Mouse (Mus musculus): ENCODE results near the gene Col6a6. TPM values are rescaled to one million over a fixed set of nuclear protein-coding genes. Genes with fewer than 3 reads are reported as not detected.

Col6a6 gene
- 0.53 and 0.58 TPM in 2 replicates for total RNA-seq (2012; rRNA removed)

DNA sequence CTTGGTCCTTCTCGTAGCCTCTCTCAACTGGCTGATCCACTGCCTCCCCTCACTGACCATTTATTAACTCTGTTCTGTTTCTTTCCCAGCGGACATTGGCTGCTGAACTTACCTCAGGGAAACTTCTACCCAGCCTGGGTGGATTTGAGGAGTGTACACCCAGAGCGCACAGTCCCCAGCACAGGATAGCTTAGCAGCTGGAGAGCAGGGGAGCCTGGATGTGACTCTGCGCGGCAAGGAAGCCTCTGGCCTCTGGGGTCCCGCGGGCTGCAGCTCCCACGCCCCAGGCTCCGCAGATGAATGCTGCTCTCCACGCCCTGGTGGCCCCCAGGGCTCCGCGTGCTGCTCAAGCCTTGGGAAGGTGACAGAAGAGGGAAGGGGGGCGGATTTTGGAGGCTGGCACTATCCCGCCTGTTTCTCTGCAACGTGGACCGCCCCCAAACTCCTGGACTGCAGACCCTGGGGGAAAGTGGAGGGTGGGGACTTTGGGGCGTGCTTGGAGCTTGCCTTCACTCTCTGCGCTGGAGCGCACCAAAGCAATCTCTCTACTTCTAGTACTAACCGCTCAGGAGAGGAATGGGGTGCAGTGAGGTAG is at the start of gene Col6a6:
TSS of gene Col6a6 (minus strand) at position 370 of the 595 bp plus-strand sequence.
- in situ Hi-C loops (cut with MboI; ENCODE audit: low sequenced_read_pairs in 2 of 2, unreplicated experiment in 2 of 2), result no loop called here
- Histone ChIP-seq H3K9ac (ENCODE audit: insufficient read depth, low read depth, low read length, poor library complexity, severe bottlenecking) (peak within 1 kb of the TSS; percentile 23), H3K36me3 (ENCODE audit: control insufficient read depth, insufficient read depth, low read length, poor library complexity, severe bottlenecking) (no peaks in the 10 kb centered on the region), H3K9me3 (ENCODE audit: control insufficient read depth, insufficient read depth, low read depth, low read length) (no peaks in the 10 kb centered on the region), H3K4me3 (ENCODE audit: insufficient read depth in 1 of 2, low read depth in 1 of 2, low read length in 2 of 2, poor library complexity in 1 of 2, severe bottlenecking in 1 of 2) (peak within 1 kb of the TSS in 1 of 2 experiments; percentile 35; a peak in 2 of 4 replicates), H3K27ac (ENCODE audit: insufficient read depth, low read depth, low read length, poor library complexity, severe bottlenecking) (no peak within 1 kb of the TSS), H3K4me1 (ENCODE audit: control insufficient read depth in 2 of 2, insufficient read depth in 2 of 2, low read length in 2 of 2, poor library complexity in 1 of 2) (no peaks in the 10 kb centered on the region)
- TF ChIP-seq ZC3H11A (IDR thresholded peaks at IDR 0.05; ENCODE audit: borderline replicate concordance, low read depth, low read length), result no peak
- no peak for TF ChIP-seq MAFK (IDR thresholded peaks at IDR 0.05; ENCODE audit: insufficient read depth, low read depth, low read length)
- TF ChIP-seq CHD2 (IDR thresholded peaks at IDR 0.05; ENCODE audit: low read depth, low read length), result no peak
- no peak for TF ChIP-seq ZNF384 (IDR thresholded peaks at IDR 0.05; ENCODE audit: low read depth, low read length)
- TF ChIP-seq HCFC1 (IDR thresholded peaks at IDR 0.05; ENCODE audit: borderline replicate concordance, insufficient read depth, low read length), result no peak
- DNase-seq (ENCODE audit: low read depth, low spot score), result no peak

- peak; percentile 62; the same call in 1 of the 2 replicates for TF ChIP-seq CHD2 (IDR thresholded peaks at IDR 0.05; ENCODE audit: low read depth, low read length)
- TF ChIP-seq HCFC1 (IDR thresholded peaks at IDR 0.05; ENCODE audit: borderline replicate concordance, insufficient read depth, low read length), result no peak
- no peak for TF ChIP-seq ZC3H11A (IDR thresholded peaks at IDR 0.05; ENCODE audit: borderline replicate concordance, low read depth, low read length)
- no peak for TF ChIP-seq MAFK (IDR thresholded peaks at IDR 0.05; ENCODE audit: insufficient read depth, low read depth, low read length)
- TF ChIP-seq ZNF384 (IDR thresholded peaks at IDR 0.05; ENCODE audit: low read depth, low read length), result no peak
- H3K9ac ChIP-seq (ENCODE audit: insufficient read depth, low read depth, low read length, poor library complexity, severe bottlenecking), result no peak overlapping the region
- no peak overlapping the region for H3K27ac ChIP-seq (ENCODE audit: insufficient read depth, low read depth, low read length, poor library complexity, severe bottlenecking)
- no peaks in the 10 kb centered on the region for H3K36me3 ChIP-seq (ENCODE audit: control insufficient read depth, insufficient read depth, low read length, poor library complexity, severe bottlenecking)
- no peak overlapping the region for H3K4me3 ChIP-seq (ENCODE audit: insufficient read depth in 1 of 2, low read depth in 1 of 2, low read length in 2 of 2, poor library complexity in 1 of 2, severe bottlenecking in 1 of 2)
- in situ Hi-C loops (cut with MboI; ENCODE audit: low sequenced_read_pairs in 2 of 2, unreplicated experiment in 2 of 2), result no loop called here
- H3K4me1 ChIP-seq (ENCODE audit: control insufficient read depth in 2 of 2, insufficient read depth in 2 of 2, low read length in 2 of 2, poor library complexity in 1 of 2), result peaks cover 4 to 7% of the 10 kb centered on the region in 2 experiments; a peak in 2 of 4 replicates
- no peak for DNase-seq (ENCODE audit: low read depth, low spot score)
- H3K9me3 ChIP-seq (ENCODE audit: control insufficient read depth, insufficient read depth, low read depth, low read length), result no peaks in the 10 kb centered on the region
Observed at GRCm38 (mm10) chr9:105876124-105876523, 48.2 kb upstream of the Col6a6 start.

- Histone ChIP-seq H3K4me1 (ENCODE audit: control insufficient read depth in 2 of 2, insufficient read depth in 2 of 2, low read length in 2 of 2, poor library complexity in 1 of 2) (peaks cover 0 to 2% of the 10 kb centered on the region in 2 experiments; a peak in 1 of 4 replicates), H3K4me3 (ENCODE audit: insufficient read depth in 1 of 2, low read depth in 1 of 2, low read length in 2 of 2, poor library complexity in 1 of 2, severe bottlenecking in 1 of 2) (no peak overlapping the region), H3K36me3 (ENCODE audit: control insufficient read depth, insufficient read depth, low read length, poor library complexity, severe bottlenecking) (no peaks in the 10 kb centered on the region), H3K27ac (ENCODE audit: insufficient read depth, low read depth, low read length, poor library complexity, severe bottlenecking) (no peak overlapping the region), H3K9ac (ENCODE audit: insufficient read depth, low read depth, low read length, poor library complexity, severe bottlenecking) (no peak overlapping the region), H3K9me3 (ENCODE audit: control insufficient read depth, insufficient read depth, low read depth, low read length) (no peaks in the 10 kb centered on the region)
- DNase-seq (ENCODE audit: low read depth, low spot score), result no peak
- TF ChIP-seq MAFK (IDR thresholded peaks at IDR 0.05; ENCODE audit: insufficient read depth, low read depth, low read length) (no peak), CHD2 (IDR thresholded peaks at IDR 0.05; ENCODE audit: low read depth, low read length) (no peak), ZNF384 (IDR thresholded peaks at IDR 0.05; ENCODE audit: low read depth, low read length) (no peak), ZC3H11A (IDR thresholded peaks at IDR 0.05; ENCODE audit: borderline replicate concordance, low read depth, low read length) (no peak), HCFC1 (IDR thresholded peaks at IDR 0.05; ENCODE audit: borderline replicate concordance, insufficient read depth, low read length) (no peak)
- in situ Hi-C loops (cut with MboI; ENCODE audit: low sequenced_read_pairs in 2 of 2, unreplicated experiment in 2 of 2), result no loop called here
Observed at GRCm38 (mm10) chr9:105871643-105872042, 43.7 kb upstream of the Col6a6 start.

GRCm38 (mm10) chr9:105857773-105858172 is 29.8 kb upstream of the Col6a6 start:
- Histone ChIP-seq H3K9ac (ENCODE audit: insufficient read depth, low read depth, low read length, poor library complexity, severe bottlenecking) (no peak overlapping the region), H3K4me1 (ENCODE audit: control insufficient read depth in 2 of 2, insufficient read depth in 2 of 2, low read length in 2 of 2, poor library complexity in 1 of 2) (peaks cover 0 to 3% of the 10 kb centered on the region in 2 experiments; a peak in 1 of 4 replicates), H3K9me3 (ENCODE audit: control insufficient read depth, insufficient read depth, low read depth, low read length) (no peaks in the 10 kb centered on the region), H3K27ac (ENCODE audit: insufficient read depth, low read depth, low read length, poor library complexity, severe bottlenecking) (no peak overlapping the region), H3K4me3 (ENCODE audit: insufficient read depth in 1 of 2, low read depth in 1 of 2, low read length in 2 of 2, poor library complexity in 1 of 2, severe bottlenecking in 1 of 2) (no peak overlapping the region), H3K36me3 (ENCODE audit: control insufficient read depth, insufficient read depth, low read length, poor library complexity, severe bottlenecking) (no peaks in the 10 kb centered on the region)
- peak; percentile 95 for TF ChIP-seq ZC3H11A (IDR thresholded peaks at IDR 0.05; ENCODE audit: borderline replicate concordance, low read depth, low read length)
- TF ChIP-seq MAFK (IDR thresholded peaks at IDR 0.05; ENCODE audit: insufficient read depth, low read depth, low read length), result no peak
- peak; percentile 85 for DNase-seq (ENCODE audit: low read depth, low spot score)
- in situ Hi-C loops (cut with MboI; ENCODE audit: low sequenced_read_pairs in 2 of 2, unreplicated experiment in 2 of 2), result loop anchor here in 1 of 2 experiments (10.0 kb wide), 1 partner anchor 163 kb away; no protein-coding TSS in a partner anchor
